Mouse (Mus musculus) retina, postnatal 7 days (tissue): ENCODE measurements around the gene Soga1.

Source experiments
- DNase-seq: peaks from one replicate; pipeline ENCODE4 v3.0.0-alpha.2; 2012; ENCODE audit warnings: low read depth, low spot score

The Soga1 gene

GRCm38 (mm10) chr2:156990727-156991431 is 88.2 kb downstream of the Soga1 start:
- DNase-seq: no peak

GRCm38 (mm10) chr2:156987316-156987715 is 91.7 kb downstream of the Soga1 start:
- no peak for DNase-seq

GRCm38 (mm10) chr2:156982864-156983263 is 96.2 kb downstream of the Soga1 start:
- no peak for DNase-seq

- no peak for DNase-seq
Observed at GRCm38 (mm10) chr2:156981291-156981690, 97.8 kb downstream of the Soga1 start.

- no peak for DNase-seq
Observed at GRCm38 (mm10) chr2:156980059-156980458, 99.0 kb downstream of the Soga1 start.

GRCm38 (mm10) chr2:156976711-156977110 is 102.3 kb downstream of the Soga1 start:
- DNase-seq: no peak

- DNase-seq: no peak
Observed at GRCm38 (mm10) chr2:156974967-156975366, 104.1 kb downstream of the Soga1 start.

- DNase-seq: no peak
Observed at GRCm38 (mm10) chr2:156973316-156974100, 105.5 kb downstream of the Soga1 start.

- DNase-seq: no peak
Observed at GRCm38 (mm10) chr2:156970253-156970652, 108.8 kb downstream of the Soga1 start.

- DNase-seq: no peak
Observed at GRCm38 (mm10) chr2:156968501-156968900, 110.6 kb downstream of the Soga1 start.

- no peak for DNase-seq
Observed at GRCm38 (mm10) chr2:156967388-156967787, 111.7 kb downstream of the Soga1 start.
